Mouse (Mus musculus): ENCODE measurements around the gene Opa3.

The Opa3 gene

GRCm38 (mm10) chr7:19214940-19215339, 13.2 kb upstream of the Opa3 start:
- no peak for DNase-seq (ENCODE audit: low spot score in 2 of 2)

DNA sequence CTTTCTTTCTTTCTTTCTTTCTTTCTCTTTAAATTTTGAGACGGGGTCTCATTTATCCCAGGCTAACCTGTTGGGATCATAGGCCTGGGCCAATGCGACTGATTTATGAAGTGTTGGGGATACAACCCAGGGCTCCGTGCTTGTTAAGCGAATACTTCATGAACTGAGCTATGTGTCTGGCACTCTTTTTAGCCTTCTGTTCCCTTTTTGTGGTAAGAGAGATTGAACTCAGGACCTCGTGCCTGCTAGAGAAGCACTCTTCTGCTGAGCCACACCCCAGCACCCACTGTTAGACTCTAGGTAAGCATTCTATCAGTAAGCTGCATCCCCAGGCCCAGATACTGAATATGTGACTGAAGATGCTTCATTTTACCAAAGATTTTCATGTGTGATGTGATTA, 10.6 kb upstream of the Opa3 start:
- no peak for DNase-seq (ENCODE audit: low spot score in 2 of 2)

DNA sequence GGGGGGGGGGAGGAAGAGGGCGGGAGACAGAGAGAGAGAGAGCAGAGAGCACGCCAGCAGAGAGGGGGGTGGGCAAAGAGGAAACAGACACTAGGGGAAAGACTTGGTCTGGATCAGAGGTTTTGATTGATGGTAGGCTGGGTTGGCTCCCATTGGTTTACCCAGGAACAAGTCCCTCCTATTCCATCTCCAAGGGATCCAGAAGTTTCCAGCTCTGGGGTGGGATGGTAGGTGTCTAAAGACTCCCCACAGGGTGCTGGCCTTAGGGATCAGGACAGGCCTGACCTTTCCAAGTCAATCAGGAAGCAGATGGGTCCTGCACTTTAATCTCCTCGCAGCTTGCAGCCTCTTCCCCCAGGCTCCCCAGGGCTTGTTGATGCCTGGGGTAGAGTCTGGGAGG, 10.2 kb upstream of the Opa3 start:
- DNase-seq (ENCODE audit: low spot score in 2 of 2) = no peak

DNA sequence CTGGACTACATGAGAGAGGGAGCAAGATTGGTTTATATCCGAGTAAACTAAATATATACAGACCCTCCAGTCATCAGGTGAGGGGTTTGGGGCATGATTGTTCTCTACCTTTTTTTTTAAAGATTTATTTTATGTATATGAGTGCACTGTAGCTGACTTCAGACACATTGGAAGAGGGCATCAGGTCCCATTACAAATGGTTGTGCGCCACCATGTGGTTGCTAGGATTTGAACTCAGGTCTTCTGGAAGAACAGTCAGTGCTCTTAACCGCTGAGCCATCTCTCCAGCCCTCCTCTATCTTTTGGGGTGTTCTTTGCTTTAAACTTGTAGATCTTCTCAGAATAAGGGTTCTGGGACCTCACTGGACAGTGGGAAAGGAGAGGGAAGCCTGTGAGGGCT, 8.1 kb upstream of the Opa3 start:
- no peak for DNase-seq (ENCODE audit: low spot score in 2 of 2)

DNA sequence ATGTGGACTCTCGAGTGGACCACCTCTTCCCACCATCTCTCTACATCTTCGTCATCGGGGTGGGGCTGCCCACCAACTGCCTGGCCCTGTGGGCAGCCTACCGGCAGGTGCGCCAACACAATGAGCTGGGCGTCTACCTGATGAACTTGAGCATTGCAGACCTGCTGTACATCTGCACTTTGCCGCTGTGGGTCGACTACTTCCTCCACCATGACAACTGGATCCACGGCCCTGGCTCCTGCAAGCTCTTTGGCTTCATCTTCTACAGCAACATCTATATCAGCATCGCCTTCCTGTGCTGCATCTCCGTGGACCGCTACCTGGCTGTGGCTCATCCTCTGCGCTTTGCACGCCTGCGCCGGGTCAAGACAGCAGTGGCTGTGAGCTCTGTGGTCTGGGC, 5.9 kb upstream of the Opa3 start:
- no peak for DNase-seq (ENCODE audit: low spot score in 2 of 2)

DNA sequence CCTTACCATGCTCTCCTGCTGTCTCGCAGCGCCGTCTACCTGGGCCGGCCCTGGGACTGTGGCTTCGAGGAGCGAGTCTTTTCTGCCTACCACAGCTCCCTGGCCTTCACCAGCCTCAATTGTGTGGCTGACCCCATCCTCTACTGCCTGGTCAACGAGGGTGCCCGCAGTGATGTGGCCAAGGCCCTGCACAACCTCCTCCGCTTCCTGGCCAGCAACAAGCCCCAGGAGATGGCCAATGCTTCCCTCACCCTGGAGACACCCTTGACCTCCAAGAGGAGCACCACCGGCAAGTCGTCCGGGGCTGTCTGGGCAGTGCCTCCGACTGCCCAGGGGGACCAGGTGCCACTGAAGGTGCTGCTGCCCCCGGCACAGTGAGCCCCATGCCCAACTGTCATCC, 5.3 kb upstream of the Opa3 start:
- DNase-seq (ENCODE audit: low spot score in 2 of 2) = no peak

DNA sequence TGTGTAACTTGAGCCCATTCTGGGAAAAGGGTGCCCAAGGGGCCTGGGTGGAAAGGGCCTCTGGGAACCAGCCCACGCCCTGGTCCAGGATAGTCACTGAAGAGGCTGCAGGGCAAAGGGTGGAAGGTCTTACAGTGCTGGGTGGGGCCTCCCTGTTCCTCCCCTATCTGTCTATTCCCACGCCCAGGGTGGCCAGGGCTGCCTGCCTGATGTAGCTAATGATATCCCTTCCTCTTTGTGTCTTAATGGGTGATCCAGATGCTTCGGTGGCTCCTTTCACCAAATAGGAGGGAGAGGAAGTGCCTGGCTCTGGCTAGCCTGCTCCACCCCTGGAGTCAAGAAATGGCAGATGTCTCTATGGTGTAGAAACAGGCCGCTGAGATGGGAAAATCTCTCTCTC, 3.2 kb upstream of the Opa3 start:
- DNase-seq (ENCODE audit: low spot score in 2 of 2) = peak in 1 of 2 experiments; percentile 69

DNA sequence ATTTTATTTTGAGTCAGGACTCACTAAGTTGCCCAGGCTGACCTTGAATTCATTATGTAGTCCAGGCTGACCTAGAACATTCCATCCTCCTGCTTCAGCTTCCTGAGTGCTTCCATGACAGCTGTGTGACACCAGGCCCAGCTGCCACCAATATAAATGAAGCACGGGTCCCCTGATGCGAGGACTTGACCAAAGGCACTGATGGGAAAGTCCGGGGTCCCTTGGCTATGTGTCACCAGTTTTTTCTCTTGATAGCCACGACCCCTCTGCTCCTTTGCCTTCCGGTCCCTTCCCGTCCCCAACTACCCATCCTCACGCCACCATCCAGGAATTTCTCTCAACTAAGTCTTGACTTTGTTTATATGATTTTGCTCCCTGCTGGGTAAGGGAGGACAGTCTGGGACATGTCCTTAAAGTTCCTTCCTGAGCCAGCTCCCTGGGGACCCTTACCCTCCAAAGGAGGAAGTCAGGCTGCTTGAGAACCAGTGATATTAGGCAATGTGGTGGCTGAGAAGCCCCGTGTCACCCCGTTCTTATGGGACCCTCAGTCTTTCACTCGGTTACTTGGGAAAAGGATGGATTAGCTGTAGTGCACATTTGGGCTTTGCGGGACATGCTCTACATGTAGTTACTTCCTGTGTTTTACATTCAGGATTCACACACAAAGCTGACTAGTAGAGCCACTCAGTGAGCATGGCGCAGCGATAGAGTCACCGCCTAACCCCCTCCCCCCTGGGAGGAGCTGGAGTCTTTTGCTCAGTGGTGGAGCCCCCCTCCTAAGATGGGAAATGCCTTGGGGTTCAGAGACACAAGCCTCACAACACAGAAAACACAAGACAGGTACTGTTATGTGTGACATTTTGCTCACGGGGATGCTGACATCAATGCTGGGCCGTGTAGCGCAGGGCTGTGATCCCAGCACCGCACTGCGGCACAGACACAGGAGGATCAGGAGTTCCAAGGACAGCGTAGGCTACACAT, 1.0 kb upstream of the Opa3 start:
- DNase-seq (ENCODE audit: low spot score in 2 of 2) = peak; percentile 49 to 67

GRCm38 (mm10) chr7:19228793-19229148, 637 bp downstream of the Opa3 start:
- DNase-seq (ENCODE audit: low spot score in 2 of 2) = no peak

GRCm38 (mm10) chr7:19229404-19229803, 1.3 kb downstream of the Opa3 start:
- DNase-seq (ENCODE audit: low spot score in 2 of 2) = no peak

DNA sequence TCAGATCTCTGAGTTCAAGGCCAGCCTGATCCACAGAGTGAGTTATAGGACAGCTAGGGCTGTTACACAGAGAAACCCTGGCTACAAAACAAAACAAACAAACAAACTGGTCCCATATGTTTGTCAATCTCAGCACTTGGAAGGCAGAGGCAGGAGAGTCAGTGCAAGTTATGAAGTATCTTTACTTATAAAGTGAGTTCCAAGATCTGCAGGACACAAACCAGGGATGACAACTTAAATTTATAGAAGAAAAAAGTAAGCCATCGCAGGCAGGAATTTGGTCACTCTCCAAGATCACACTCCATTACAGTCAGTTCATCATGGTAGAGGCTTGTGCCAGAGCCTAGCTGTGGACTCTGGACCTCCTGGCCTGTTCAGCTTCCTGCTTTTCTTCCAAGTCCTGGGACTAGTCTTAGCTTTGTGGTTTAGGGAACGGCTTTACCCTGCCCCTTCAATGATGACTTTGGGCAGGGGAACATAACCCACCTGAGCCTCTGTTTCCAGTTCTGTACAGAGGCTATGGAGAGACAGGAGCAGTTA, 2.0 kb downstream of the Opa3 start:
- no peak for DNase-seq (ENCODE audit: low spot score in 2 of 2)

DNA sequence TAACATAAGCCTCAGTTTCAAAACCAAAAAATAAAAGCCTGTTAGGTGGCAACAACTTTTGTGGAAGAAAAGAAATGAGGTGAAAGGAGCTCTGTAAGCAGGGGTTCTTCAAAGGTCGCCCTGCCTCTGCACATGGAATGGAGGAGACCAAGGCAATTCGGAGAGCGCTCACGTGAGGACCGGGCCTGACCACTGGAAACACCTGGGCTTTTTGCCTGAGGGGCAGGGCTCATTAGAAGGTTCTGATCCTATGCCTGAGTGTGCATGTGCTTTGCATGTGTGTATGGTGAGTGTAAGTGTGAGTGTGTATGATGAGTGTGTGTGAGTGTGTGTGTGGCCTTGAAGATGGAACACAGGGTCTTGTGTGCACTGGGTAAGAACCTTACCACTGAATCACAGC, 2.8 kb downstream of the Opa3 start:
- DNase-seq (ENCODE audit: low spot score in 2 of 2) = no peak

- no peak for DNase-seq (ENCODE audit: low spot score in 2 of 2)
Measured at GRCm38 (mm10) chr7:19231849-19232248, 3.7 kb downstream of the Opa3 start.

- no peak for DNase-seq (ENCODE audit: low spot score in 2 of 2)
Measured at GRCm38 (mm10) chr7:19234652-19235051, 6.5 kb downstream of the Opa3 start.

DNA sequence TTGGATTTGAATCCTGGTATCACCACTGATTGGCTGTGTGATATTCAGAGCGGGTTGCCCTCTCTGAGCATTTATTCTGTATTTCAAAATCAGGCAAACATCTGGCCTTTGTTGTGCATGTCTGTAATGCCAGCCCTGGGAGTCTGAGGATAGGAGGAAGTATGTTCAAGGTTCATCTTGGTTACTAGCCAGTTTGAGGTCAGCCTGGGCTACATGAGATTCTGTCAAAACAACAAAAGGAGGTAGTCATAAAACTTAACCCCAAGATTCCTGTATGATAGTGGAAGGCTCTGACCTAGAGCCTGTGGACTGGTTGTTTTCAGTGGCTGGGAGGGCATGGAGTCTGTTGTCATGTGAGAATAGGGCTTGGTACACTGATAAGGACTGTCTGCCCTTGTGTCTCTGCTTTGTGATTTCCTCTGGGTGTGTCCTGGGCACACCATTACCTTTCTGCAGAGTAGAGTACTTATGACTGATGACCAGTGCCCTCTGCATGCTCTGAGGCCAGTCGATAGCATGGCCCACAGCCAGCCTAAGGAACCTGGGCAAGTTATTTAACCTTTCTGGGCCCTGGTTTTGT, 7.0 kb downstream of the Opa3 start:
- no peak for DNase-seq (ENCODE audit: low spot score in 2 of 2)

DNA sequence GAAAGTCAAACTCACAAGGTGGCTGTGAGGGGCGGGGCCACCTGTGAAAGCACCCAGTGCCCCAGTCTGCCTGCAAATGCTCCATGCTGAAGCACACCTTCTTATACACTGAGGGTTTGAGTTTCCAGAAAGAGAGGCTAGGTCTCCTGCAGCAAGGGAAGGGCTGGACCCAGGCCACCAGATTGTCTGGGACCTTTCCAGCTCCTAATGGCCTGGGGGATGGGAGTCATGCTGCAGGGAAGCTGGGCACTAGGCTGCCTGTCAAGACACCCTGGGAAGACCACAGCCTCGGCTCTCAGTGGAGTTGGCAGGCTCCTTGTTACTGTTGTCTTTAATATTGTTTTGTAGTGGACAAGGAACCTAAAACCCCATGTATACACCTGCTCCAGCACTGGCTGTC, 8.3 kb downstream of the Opa3 start:
- DNase-seq (ENCODE audit: low spot score in 2 of 2) = no peak

GRCm38 (mm10) chr7:19238344-19238743, 10.2 kb downstream of the Opa3 start:
- peak; percentile 64 to 65 for DNase-seq (ENCODE audit: low spot score in 2 of 2)

DNA sequence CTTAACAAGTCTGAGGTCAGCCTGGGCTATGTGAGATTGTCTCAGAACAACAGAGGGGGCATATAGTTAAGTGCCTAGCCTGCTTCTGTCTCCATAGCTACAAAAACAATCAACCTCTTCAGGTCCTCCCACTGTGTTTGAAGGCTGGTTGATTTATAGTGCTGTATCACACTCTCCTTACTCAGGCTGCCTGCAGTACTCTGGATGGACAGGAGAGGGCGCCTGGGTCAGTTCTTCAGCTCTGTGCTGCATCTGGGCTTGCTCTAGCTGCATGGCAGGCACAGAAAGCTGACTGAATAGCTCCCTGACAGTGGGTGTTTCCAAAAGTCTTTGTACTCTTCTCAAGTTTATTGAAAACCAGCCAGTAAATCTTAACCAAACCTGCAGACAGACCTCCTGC, 11.3 kb downstream of the Opa3 start:
- peak; percentile 72 to 88 for DNase-seq (ENCODE audit: low spot score in 2 of 2)

DNA sequence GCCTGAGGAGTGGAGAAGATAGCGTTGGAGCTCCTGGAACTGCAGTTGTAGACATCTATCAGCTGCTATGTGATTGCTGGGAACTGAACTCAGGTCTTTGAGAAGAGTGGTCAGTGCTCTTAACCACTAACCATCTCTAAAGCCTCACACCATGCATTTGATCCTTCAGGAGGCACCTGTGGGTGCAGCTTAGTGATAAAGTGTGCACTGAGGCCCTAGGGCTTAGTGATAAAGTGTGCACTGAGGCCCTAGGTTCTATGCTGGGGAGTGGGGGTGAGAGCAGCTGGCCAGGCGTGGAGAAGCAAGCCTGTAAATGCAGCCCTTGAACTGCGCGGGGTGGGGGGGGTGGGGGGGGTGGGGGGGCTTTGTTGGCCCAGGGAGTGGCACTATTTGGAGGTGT, 11.9 kb downstream of the Opa3 start:
- DNase-seq (ENCODE audit: low spot score in 2 of 2) = no peak

DNA sequence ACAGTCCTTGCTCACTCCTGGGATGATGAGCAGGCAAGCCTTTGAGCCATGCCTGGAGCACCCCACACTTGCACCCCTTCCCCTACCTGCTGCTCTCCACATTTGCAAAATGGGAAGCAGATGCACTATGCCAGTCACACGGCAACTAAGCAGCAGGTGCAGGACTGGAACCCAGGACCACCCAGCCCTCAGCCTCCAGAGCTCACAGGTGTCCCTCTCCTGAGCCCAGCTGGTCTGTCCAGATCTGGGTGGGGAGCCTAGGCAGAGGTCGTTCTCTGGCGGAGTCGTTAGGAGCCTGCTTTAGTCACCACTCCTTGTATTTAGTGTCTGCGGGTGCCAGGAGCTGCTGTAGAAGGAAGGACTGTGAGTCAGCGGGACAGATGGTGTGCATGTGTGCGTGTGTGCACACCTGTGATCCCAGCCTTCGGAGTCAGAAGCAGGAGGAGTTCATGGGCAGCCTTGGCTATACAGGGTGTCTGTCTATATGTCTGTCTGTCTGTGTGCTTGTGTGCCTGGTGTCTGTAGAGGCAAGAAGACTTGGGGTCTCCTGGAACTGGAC, 12.8 kb downstream of the Opa3 start:
- no peak for DNase-seq (ENCODE audit: low spot score in 2 of 2)

- DNase-seq (ENCODE audit: low spot score in 2 of 2) = no peak
Measured at GRCm38 (mm10) chr7:19242005-19242404, 13.9 kb downstream of the Opa3 start.

DNA sequence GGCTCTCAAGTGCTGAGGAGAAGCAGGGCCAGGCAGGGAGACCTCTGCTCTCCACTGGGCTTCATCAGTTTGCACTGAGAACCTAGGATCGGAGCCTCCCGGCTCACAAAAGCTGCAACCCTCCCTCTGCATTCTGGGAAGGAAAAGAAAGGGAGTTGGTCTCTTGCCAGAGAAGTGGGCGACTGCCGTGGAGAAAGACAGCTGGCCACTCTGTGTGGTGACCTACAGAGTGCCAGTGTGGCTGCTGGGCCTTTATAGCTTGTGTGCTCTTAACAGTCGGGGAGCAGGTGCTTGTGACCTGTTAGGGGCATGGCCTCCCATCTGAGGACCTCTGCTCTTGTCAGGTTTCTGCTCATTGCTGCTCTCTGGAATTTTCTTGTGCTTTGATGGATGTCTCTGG, 15.7 kb downstream of the Opa3 start:
- DNase-seq (ENCODE audit: low spot score in 2 of 2) = no peak

- no peak for DNase-seq (ENCODE audit: low spot score in 2 of 2)
Measured at GRCm38 (mm10) chr7:19245083-19245482, 16.9 kb downstream of the Opa3 start.
